Mouse (Mus musculus) MEL (cell line): ENCODE data around the gene Cers6. TPM values are rescaled to one million over a fixed set of nuclear protein-coding genes. Genes with fewer than 3 reads are reported as not detected.

Source experiments
- DNase-seq: peaks from one replicate; pipeline ENCODE4 v3.0.0; 2011; ENCODE audit warnings: low read depth, low spot score
- H3K27ac ChIP-seq: 2 replicates; pipeline ENCODE4 v1.5.1; 2012; ENCODE audit warnings: low read depth, mild to moderate bottlenecking, control low read depth, low read length, moderate library complexity; ENCODE audit not compliant: control insufficient read depth
- H3K27me3 ChIP-seq, 2 experiments: fragments of 150-350 bp in 1 of 2; sonication (generic) in 1 of 2; 2 replicates each; pipeline ENCODE4 v1.6.1; 2012; ENCODE audit warnings: low read length in 2 of 2, mild to moderate bottlenecking in 2 of 2, improper control_type of control experiment in 1 of 2, moderate library complexity in 1 of 2; ENCODE audit not compliant: insufficient read depth in 2 of 2, control insufficient read depth in 1 of 2
- H3K36me3 ChIP-seq, 2 experiments: 2 replicates each; pipeline ENCODE4 v1.6.1; 2012 to 2014; ENCODE audit warnings: low read length in 2 of 2, improper control_type of control experiment in 1 of 2, inconsistent platforms in 1 of 2, mild to moderate bottlenecking in 1 of 2; ENCODE audit not compliant: insufficient read depth in 2 of 2, control insufficient read depth in 1 of 2
- H3K4me1 ChIP-seq, 2 experiments: fragments of 150-350 bp in 1 of 2; sonication (generic) in 1 of 2; 2 replicates each; pipeline ENCODE4 v1.6.1; 2012; ENCODE audit warnings: low read length in 2 of 2, improper control_type of control experiment in 1 of 2, mild to moderate bottlenecking in 1 of 2; ENCODE audit not compliant: insufficient read depth in 2 of 2, control insufficient read depth in 1 of 2
- H3K4me3 ChIP-seq, 2 experiments: fragments of 150-350 bp in 1 of 2; sonication (generic) in 1 of 2; 2 replicates each; pipeline ENCODE4 v1.5.1; 2012; ENCODE audit warnings: low read depth in 2 of 2, low read length in 2 of 2, mild to moderate bottlenecking in 2 of 2, moderate library complexity in 2 of 2, control low read depth in 1 of 2, improper control_type of control experiment in 1 of 2; ENCODE audit not compliant: control insufficient read depth in 1 of 2, insufficient read depth in 1 of 2
- H3K79me2 ChIP-seq: 2 replicates; pipeline ENCODE4 v1.6.1; 2012; ENCODE audit warnings: mild to moderate bottlenecking, low read length, moderate library complexity; ENCODE audit not compliant: control insufficient read depth, poor library complexity, insufficient read depth
- H3K9ac ChIP-seq: 2 replicates; pipeline ENCODE4 v1.6.1; 2012; ENCODE audit warnings: low read depth, mild to moderate bottlenecking, control low read depth, low read length, moderate library complexity; ENCODE audit not compliant: control insufficient read depth, poor library complexity, severe bottlenecking
- H3K9me3 ChIP-seq: fragments of 150-350 bp; sonication (generic); replicated peaks from 2 replicates; pipeline ENCODE4 v1.6.1; 2012; ENCODE audit warnings: mild to moderate bottlenecking, low read length, improper control_type of control experiment, moderate library complexity; ENCODE audit not compliant: insufficient read depth
- BHLHE40 ChIP-seq: IDR thresholded peaks from 2 replicates; pipeline ENCODE4 v1.6.1; 2012; ENCODE audit warnings: low read depth, mild to moderate bottlenecking, inconsistent platforms, low read length, improper control_type of control experiment, borderline replicate concordance
- CHD2 ChIP-seq: IDR thresholded peaks from 2 replicates; pipeline ENCODE4 v1.6.1; 2011; ENCODE audit warnings: low read length, improper control_type of control experiment
- CTCF ChIP-seq, 3 experiments: IDR thresholded peaks in 2 of 3; conservative IDR thresholded peaks in 1 of 3; 2 replicates each; pipeline ENCODE4 v1.5.1; 2011 to 2012; ENCODE audit warnings: low read length in 3 of 3, low read depth in 2 of 3, mild to moderate bottlenecking in 2 of 3, improper control_type of control experiment in 1 of 3, inconsistent platforms in 1 of 3, mixed read lengths in 1 of 3, moderate library complexity in 1 of 3; ENCODE audit not compliant: control insufficient read depth in 1 of 3, insufficient read depth in 1 of 3, poor library complexity in 1 of 3, severe bottlenecking in 1 of 3
- E2F4 ChIP-seq: IDR thresholded peaks from 2 replicates; pipeline ENCODE4 v1.6.1; 2011; ENCODE audit warnings: low read depth, low read length, improper control_type of control experiment, borderline replicate concordance
- EP300 ChIP-seq, 2 experiments: IDR thresholded peaks; 2 replicates each; pipeline ENCODE4 v1.6.1; 2011; ENCODE audit warnings: improper control_type of control experiment in 2 of 2, low read length in 2 of 2, low read depth in 1 of 2, mild to moderate bottlenecking in 1 of 2
- ETS1 ChIP-seq: IDR thresholded peaks from 2 replicates; pipeline ENCODE4 v1.6.1; 2012; ENCODE audit warnings: low read depth, mild to moderate bottlenecking, inconsistent platforms, low read length, improper control_type of control experiment, moderate library complexity
- HCFC1 ChIP-seq: IDR thresholded peaks from 2 replicates; pipeline ENCODE4 v1.6.1; 2012; ENCODE audit warnings: low read depth, mild to moderate bottlenecking, inconsistent platforms, low read length, improper control_type of control experiment, moderate library complexity
- JUND ChIP-seq: IDR thresholded peaks from 2 replicates; pipeline ENCODE4 v1.6.1; 2011; ENCODE audit warnings: low read depth, mild to moderate bottlenecking, improper control_type of control experiment, low read length
- KAT2A ChIP-seq: conservative IDR thresholded peaks from 2 replicates; pipeline ENCODE4 v1.6.1; 2012; ENCODE audit warnings: low read depth, low read length, improper control_type of control experiment, inconsistent platforms
- MAX ChIP-seq: IDR thresholded peaks from 2 replicates; pipeline ENCODE4 v1.6.1; 2011; ENCODE audit warnings: low read length, improper control_type of control experiment
- MAZ ChIP-seq: IDR thresholded peaks from 2 replicates; pipeline ENCODE4 v1.6.1; 2012; ENCODE audit warnings: low read depth, mild to moderate bottlenecking, inconsistent platforms, low read length, improper control_type of control experiment
- MEF2A ChIP-seq: IDR thresholded peaks from 2 replicates; pipeline ENCODE4 v1.6.1; 2014; ENCODE audit warnings: low read depth, mild to moderate bottlenecking, inconsistent platforms, low read length, improper control_type of control experiment; ENCODE audit not compliant: poor library complexity, insufficient replicate concordance, severe bottlenecking; ENCODE audit errors: extremely low read depth
- MXI1 ChIP-seq: IDR thresholded peaks from 2 replicates; pipeline ENCODE4 v1.6.1; 2011; ENCODE audit warnings: mild to moderate bottlenecking, low read depth, low read length, improper control_type of control experiment
- MYB ChIP-seq: IDR thresholded peaks from 2 replicates; pipeline ENCODE4 v1.6.1; 2011; ENCODE audit warnings: mild to moderate bottlenecking, low read depth, low read length, improper control_type of control experiment
- MYC ChIP-seq: IDR thresholded peaks from 2 replicates; pipeline ENCODE4 v1.6.1; 2011; ENCODE audit warnings: low read depth, mild to moderate bottlenecking, low read length, improper control_type of control experiment, moderate library complexity
- NELFE ChIP-seq: IDR thresholded peaks from 2 replicates; pipeline ENCODE4 v1.6.1; 2011; ENCODE audit warnings: low read depth, low read length, improper control_type of control experiment
- POLR2A ChIP-seq, 2 experiments: IDR thresholded peaks; 2 replicates each; pipeline ENCODE4 v1.6.1; 2011 to 2012; ENCODE audit warnings: low read length in 2 of 2, mild to moderate bottlenecking in 2 of 2, control low read depth in 1 of 2, improper control_type of control experiment in 1 of 2, low read depth in 1 of 2, moderate library complexity in 1 of 2; ENCODE audit not compliant: control insufficient read depth in 1 of 2, insufficient read depth in 1 of 2, poor library complexity in 1 of 2
- POLR2AphosphoS5 ChIP-seq: IDR thresholded peaks from 2 replicates; pipeline ENCODE4 v1.6.1; 2012; ENCODE audit warnings: low read depth, borderline replicate concordance, mild to moderate bottlenecking, inconsistent platforms, low read length, moderate library complexity, mixed read lengths
- RCOR1 ChIP-seq: IDR thresholded peaks from 2 replicates; pipeline ENCODE4 v1.6.1; 2012; ENCODE audit warnings: low read depth, mild to moderate bottlenecking, inconsistent platforms, low read length, improper control_type of control experiment
- SMC3 ChIP-seq: IDR thresholded peaks from 2 replicates; pipeline ENCODE4 v1.6.1; 2011; ENCODE audit warnings: low read depth, low read length, improper control_type of control experiment
- TBP ChIP-seq: IDR thresholded peaks from 2 replicates; pipeline ENCODE4 v1.8.0; 2011; ENCODE audit warnings: low read depth, low read length, improper control_type of control experiment
- TCF12 ChIP-seq: IDR thresholded peaks from 2 replicates; pipeline ENCODE4 v1.6.1; 2014; ENCODE audit warnings: low read depth, mild to moderate bottlenecking, inconsistent platforms, low read length, improper control_type of control experiment, moderate library complexity
- ZC3H11A ChIP-seq: IDR thresholded peaks from 2 replicates; pipeline ENCODE4 v1.6.1; 2012; ENCODE audit warnings: low read depth, mild to moderate bottlenecking, inconsistent platforms, low read length, improper control_type of control experiment
- ZKSCAN1 ChIP-seq: IDR thresholded peaks from 2 replicates; pipeline ENCODE4 v1.6.1; 2012; ENCODE audit warnings: low read depth, mild to moderate bottlenecking, inconsistent platforms, low read length, improper control_type of control experiment, moderate library complexity
- ZMIZ1 ChIP-seq: IDR thresholded peaks from 2 replicates; pipeline ENCODE4 v1.6.1; 2012; ENCODE audit warnings: low read depth, mild to moderate bottlenecking, inconsistent platforms, low read length, improper control_type of control experiment, moderate library complexity
- polyA plus RNA-seq, 2 experiments: library from polyadenylated mRNA; stranded (reverse) in 1 of 2; unstranded in 1 of 2; fragments of >175 nt in 1 of 2; fragments of >200 nt in 1 of 2; gene quantifications; 2 replicates each; pipeline versions ENCODE4 v1.2.1 to v1.2.4; 2012; ENCODE audit warnings: low replicate concordance in 2 of 2, low read depth in 1 of 2; ENCODE audit not compliant: insufficient read length in 2 of 2, insufficient read depth in 1 of 2, missing spikeins in 1 of 2
- total RNA-seq: library from RNA; depleted of rRNA; stranded (reverse); fragments of 300-350 nt; gene quantifications from 2 replicates; pipeline ENCODE4 v1.2.3, GENCODE M21; 2012

The Cers6 gene
- total and polyA plus RNA-seq, 3 experiments, result not detected

- no peaks in the 10 kb centered on the region for H3K4me1 ChIP-seq
- DNase-seq, result peak; percentile 6
- H3K36me3 ChIP-seq, result no peaks in the 10 kb centered on the region
- no peak overlapping the region for H3K9ac ChIP-seq
- H3K79me2 ChIP-seq, result no peaks in the 10 kb centered on the region
- TF ChIP-seq POLR2AphosphoS5 (no peak), BHLHE40 (no peak), TBP (no peak), ZC3H11A (no peak), MEF2A (no peak), HCFC1 (no peak), SMC3 (no peak), ZKSCAN1 (no peak), MYB (no peak), ZMIZ1 (no peak), ETS1 (no peak), CTCF (IDR thresholded peaks at IDR 0.05 in 2 of 3, conservative IDR thresholded peaks at IDR 0.05 in 1 of 3; ENCODE audit: control insufficient read depth in 1 of 3, insufficient read depth in 1 of 3, low read depth in 2 of 3, low read length in 3 of 3, poor library complexity in 1 of 3, severe bottlenecking in 1 of 3) (no peak), JUND (no peak), MYC (no peak), MAZ (no peak), MAX (no peak), RCOR1 (no peak), EP300 (IDR thresholded peaks at IDR 0.05; ENCODE audit: low read depth in 1 of 2, low read length in 2 of 2) (no peak), POLR2A (IDR thresholded peaks at IDR 0.05; ENCODE audit: control insufficient read depth in 1 of 2, insufficient read depth in 1 of 2, low read depth in 1 of 2, low read length in 2 of 2, poor library complexity in 1 of 2) (no peak)
- H3K27me3 ChIP-seq, result no peaks in the 10 kb centered on the region; a peak in 1 of 4 replicates
- H3K9me3 ChIP-seq, result no peaks in the 10 kb centered on the region
- no peak overlapping the region for H3K27ac ChIP-seq
- H3K4me3 ChIP-seq, result no peak overlapping the region
Observed at GRCm38 (mm10) chr2:69043431-69044118, 182.3 kb downstream of the Cers6 start.

- Histone ChIP-seq H3K27me3 (no peaks in the 10 kb centered on the region), H3K79me2 (no peaks in the 10 kb centered on the region), H3K4me3 (no peak overlapping the region), H3K36me3 (no peaks in the 10 kb centered on the region), H3K4me1 (no peaks in the 10 kb centered on the region), H3K9me3 (no peaks in the 10 kb centered on the region), H3K9ac (no peak overlapping the region), H3K27ac (no peak overlapping the region)
- no peak for DNase-seq
- TF ChIP-seq NELFE (no peak), KAT2A (no peak), ETS1 (no peak), MAX (no peak), BHLHE40 (no peak), CHD2 (no peak), MXI1 (no peak), JUND (no peak), TCF12 (no peak), EP300 (IDR thresholded peaks at IDR 0.05; ENCODE audit: low read depth in 1 of 2, low read length in 2 of 2) (no peak), E2F4 (no peak), ZMIZ1 (no peak)
Observed at GRCm38 (mm10) chr2:69045926-69046325, 184.7 kb downstream of the Cers6 start.
